Mouse (Mus musculus) CH12.LX (cell line): Measurements from ENCODE around the gene Il16. TPM values are rescaled to one million over a fixed set of nuclear protein-coding genes. Genes with fewer than 3 reads are reported as not detected.

Experiments
- DNase-seq: peaks from one replicate; pipeline ENCODE4 v3.0.0-alpha.2; 2013; ENCODE audit errors: extremely low read depth
- H3K27ac ChIP-seq: 2 replicates; pipeline ENCODE4 v1.5.1; 2012; ENCODE audit warnings: low read depth, mild to moderate bottlenecking, control low read depth, moderate library complexity; ENCODE audit not compliant: insufficient read depth
- H3K27me3 ChIP-seq: replicated peaks from 2 replicates; pipeline ENCODE3; 2012; ENCODE audit warnings: inconsistent platforms
- H3K36me3 ChIP-seq, 2 experiments: replicated peaks in 1 of 2; 2 replicates each; pipeline versions ENCODE3 to v1.6.1; 2012; ENCODE audit warnings: inconsistent platforms in 1 of 2, low read length in 1 of 2, mild to moderate bottlenecking in 1 of 2, mixed read lengths in 1 of 2, moderate library complexity in 1 of 2; ENCODE audit not compliant: control insufficient read depth in 1 of 2, insufficient read depth in 1 of 2
- H3K4me1 ChIP-seq, 2 experiments: 2 replicates each; pipeline ENCODE4 v1.6.1; 2012; ENCODE audit warnings: inconsistent platforms in 1 of 2, moderate library complexity in 1 of 2; ENCODE audit not compliant: insufficient read depth in 2 of 2, control insufficient read depth in 1 of 2
- H3K4me2 ChIP-seq: 2 replicates; pipeline ENCODE4 v1.6.1; 2012; ENCODE audit warnings: low read depth, mild to moderate bottlenecking, control low read depth; ENCODE audit not compliant: poor library complexity, insufficient read depth, severe bottlenecking
- H3K4me3 ChIP-seq, 3 experiments: fragments of 150-350 bp in 1 of 3; sonication (generic) in 1 of 3; replicated peaks in 1 of 3; 2 replicates each; pipeline versions ENCODE3 to v1.5.1; 2011 to 2012; ENCODE audit warnings: low read depth in 2 of 3, low read length in 2 of 3, mild to moderate bottlenecking in 2 of 3, moderate library complexity in 2 of 3, control low read depth in 1 of 3, improper control_type of control experiment in 1 of 3, inconsistent platforms in 1 of 3, mixed read lengths in 1 of 3; ENCODE audit not compliant: poor library complexity in 1 of 3
- H3K79me2 ChIP-seq: replicated peaks from 2 replicates; pipeline ENCODE4 v1.6.1; 2012; ENCODE audit warnings: mild to moderate bottlenecking, moderate library complexity; ENCODE audit not compliant: control insufficient read depth, poor library complexity, insufficient read depth, severe bottlenecking; ENCODE audit errors: extremely low read depth
- H3K9ac ChIP-seq: 2 replicates; pipeline ENCODE4 v1.6.1; 2012; ENCODE audit warnings: low read depth, mild to moderate bottlenecking, control low read depth, moderate library complexity; ENCODE audit not compliant: insufficient read depth
- H3K9me3 ChIP-seq: replicated peaks from 2 replicates; pipeline ENCODE3; 2012; ENCODE audit warnings: low read length, inconsistent platforms, mixed read lengths
- BHLHE40 ChIP-seq: IDR thresholded peaks from 2 replicates; pipeline ENCODE4 v1.6.1; 2011; ENCODE audit warnings: mild to moderate bottlenecking, low read depth, low read length, improper control_type of control experiment
- CHD2 ChIP-seq: IDR thresholded peaks from 2 replicates; pipeline ENCODE4 v1.6.1; 2011; ENCODE audit warnings: low read length, improper control_type of control experiment
- E2F4 ChIP-seq: IDR thresholded peaks from 2 replicates; pipeline ENCODE4 v1.6.1; 2011; ENCODE audit warnings: low read depth, low read length, improper control_type of control experiment; ENCODE audit not compliant: insufficient replicate concordance
- ELF1 ChIP-seq: IDR thresholded peaks from 2 replicates; pipeline ENCODE4 v1.6.1; 2014; ENCODE audit warnings: low read depth, mild to moderate bottlenecking, inconsistent platforms, low read length, improper control_type of control experiment
- EP300 ChIP-seq: IDR thresholded peaks from 2 replicates; pipeline ENCODE4 v1.6.1; 2011; ENCODE audit warnings: low read length, improper control_type of control experiment
- GABPA ChIP-seq: IDR thresholded peaks from 2 replicates; pipeline ENCODE4 v1.6.1; 2012; ENCODE audit warnings: low read depth, low read length, improper control_type of control experiment, inconsistent platforms; ENCODE audit not compliant: insufficient replicate concordance
- JUN ChIP-seq: IDR thresholded peaks from 2 replicates; pipeline ENCODE4 v1.6.1; 2011; ENCODE audit warnings: low read depth, mild to moderate bottlenecking, low read length, improper control_type of control experiment, moderate library complexity; ENCODE audit not compliant: insufficient read depth
- MAX ChIP-seq: IDR thresholded peaks from 2 replicates; pipeline ENCODE4 v1.6.1; 2011; ENCODE audit warnings: low read length, improper control_type of control experiment
- MAZ ChIP-seq: IDR thresholded peaks from 2 replicates; pipeline ENCODE4 v1.6.1; 2012; ENCODE audit warnings: low read depth, mild to moderate bottlenecking, inconsistent platforms, low read length, improper control_type of control experiment, moderate library complexity
- MXI1 ChIP-seq: IDR thresholded peaks from 2 replicates; pipeline ENCODE4 v1.6.1; 2011; ENCODE audit warnings: mild to moderate bottlenecking, low read depth, low read length, improper control_type of control experiment
- MYC ChIP-seq: IDR thresholded peaks from 2 replicates; pipeline ENCODE4 v1.6.1; 2011; ENCODE audit warnings: low read depth, mild to moderate bottlenecking, improper control_type of control experiment, low read length
- NRF1 ChIP-seq: IDR thresholded peaks from 2 replicates; pipeline ENCODE4 v1.6.1; 2014; ENCODE audit warnings: low read depth, mild to moderate bottlenecking, inconsistent platforms, low read length, improper control_type of control experiment, moderate library complexity
- RAD21 ChIP-seq: IDR thresholded peaks from 2 replicates; pipeline ENCODE4 v1.6.1; 2011; ENCODE audit warnings: low read depth, mild to moderate bottlenecking, low read length, improper control_type of control experiment, moderate library complexity
- RCOR1 ChIP-seq: conservative IDR thresholded peaks from 2 replicates; pipeline ENCODE4 v1.6.1; 2012; ENCODE audit warnings: low read depth, mild to moderate bottlenecking, inconsistent platforms, low read length, improper control_type of control experiment
- SMC3 ChIP-seq: IDR thresholded peaks from 2 replicates; pipeline ENCODE4 v1.6.1; 2011; ENCODE audit warnings: low read depth, low read length, improper control_type of control experiment
- TBP ChIP-seq: conservative IDR thresholded peaks from 2 replicates; pipeline ENCODE4 v1.6.1; 2011; ENCODE audit warnings: low read depth, low read length, improper control_type of control experiment
- TCF12 ChIP-seq: IDR thresholded peaks from 2 replicates; pipeline ENCODE4 v1.6.1; 2014; ENCODE audit warnings: low read depth, mild to moderate bottlenecking, inconsistent platforms, low read length, improper control_type of control experiment
- USF1 ChIP-seq: IDR thresholded peaks from 2 replicates; pipeline ENCODE4 v1.6.1; 2014; ENCODE audit warnings: low read depth, mild to moderate bottlenecking, inconsistent platforms, low read length, improper control_type of control experiment
- USF2 ChIP-seq: conservative IDR thresholded peaks from 2 replicates; pipeline ENCODE4 v1.6.1; 2011; ENCODE audit warnings: low read depth, low read length, improper control_type of control experiment
- ZC3H11A ChIP-seq: IDR thresholded peaks from 2 replicates; pipeline ENCODE4 v1.6.1; 2012; ENCODE audit warnings: low read depth, mild to moderate bottlenecking, inconsistent platforms, low read length, improper control_type of control experiment
- ZKSCAN1 ChIP-seq: IDR thresholded peaks from 2 replicates; pipeline ENCODE4 v1.6.1; 2012; ENCODE audit warnings: low read depth, inconsistent platforms, low read length, improper control_type of control experiment, borderline replicate concordance
- ZMIZ1 ChIP-seq: IDR thresholded peaks from 2 replicates; pipeline ENCODE4 v1.6.1; 2012; ENCODE audit warnings: low read depth, mild to moderate bottlenecking, inconsistent platforms, low read length, improper control_type of control experiment
- ZNF384 ChIP-seq: IDR thresholded peaks from 2 replicates; pipeline ENCODE4 v1.6.1; 2012; ENCODE audit warnings: low read depth, low read length, improper control_type of control experiment, inconsistent platforms
- dilution Hi-C: fragments of 300-500 bp; cut with MboI; formaldehyde crosslinking; loops from 2 replicates; pipeline ENCODE4 v1.14.3; 2020; ENCODE audit warnings: low sequenced_read_pairs; ENCODE audit not compliant: extremely low pct_unique_long_range_greater_than_20kb, extremely low pct_ligation_motif_present
- in situ Hi-C: fragments of 300-500 bp; cut with MboI; formaldehyde crosslinking; loops from 3 replicates; pipeline ENCODE4 v1.14.3; 2019; ENCODE audit warnings: low sequenced_read_pairs, low pct_ligation_motif_present, low pct_unique_long_range_greater_than_20kb, mixed read lengths
- polyA plus RNA-seq: library from polyadenylated mRNA; unstranded; fragments of >175 nt; gene quantifications from 2 replicates; pipeline ENCODE4 v1.2.1, GENCODE M21; 2012; ENCODE audit warnings: low read depth; ENCODE audit not compliant: insufficient read length
- total RNA-seq, 2 experiments: library from RNA; depleted of rRNA; stranded (reverse); fragments of 300-350 nt in 1 of 2; fragments of >200 nt in 1 of 2; gene quantifications; 2 replicates each; pipeline ENCODE4 v1.2.3; 2012 to 2014

Il16 gene
- total and polyA plus RNA-seq, 3 experiments, result 39.8 to 62.1 (median 55.5) TPM

GRCm38 (mm10) chr7:83723954-83724353 is 21.6 kb downstream of the Il16 start:
- peaks cover 2 to 9% of the 10 kb centered on the region in 2 experiments for H3K4me1 ChIP-seq
- no peaks in the 10 kb centered on the region for H3K79me2 ChIP-seq
- no peak overlapping the region for H3K4me3 ChIP-seq
- H3K9ac ChIP-seq, result no peak overlapping the region
- DNase-seq, result no peak
- no peak overlapping the region for H3K4me2 ChIP-seq
- H3K9me3 ChIP-seq, result no peaks in the 10 kb centered on the region
- in situ Hi-C loops, result no loop called here
- no peak overlapping the region for H3K27ac ChIP-seq
- dilution Hi-C loops, result no loop called here
- TF ChIP-seq TCF12 (no peak), ZC3H11A (no peak), NRF1 (no peak), TBP (no peak), SMC3 (no peak), BHLHE40 (no peak), ELF1 (no peak), ZKSCAN1 (no peak), ZNF384 (no peak), E2F4 (no peak), MAX (no peak), CHD2 (no peak), MXI1 (no peak), USF2 (no peak), MAZ (no peak)
- TF ChIP-seq, all 38 proteins: peak for 0
- H3K36me3 ChIP-seq, result no peaks in the 10 kb centered on the region
- H3K27me3 ChIP-seq, result no peaks in the 10 kb centered on the region

GRCm38 (mm10) chr7:83723221-83723620 is 22.3 kb downstream of the Il16 start:
- in situ Hi-C loops, result no loop called here
- Histone ChIP-seq H3K27ac (no peak overlapping the region), H3K4me2 (no peak overlapping the region), H3K79me2 (no peaks in the 10 kb centered on the region), H3K36me3 (no peaks in the 10 kb centered on the region), H3K9me3 (no peaks in the 10 kb centered on the region)
- no peak for DNase-seq
- TF ChIP-seq JUN, result no peak
- TF ChIP-seq RAD21, result no peak
- no peak for TF ChIP-seq MAX
- TF ChIP-seq RCOR1, result no peak
- no peak for TF ChIP-seq SMC3
- TF ChIP-seq TBP, result no peak
- no peak for TF ChIP-seq NRF1
- TF ChIP-seq ZMIZ1, result no peak
- no peak for TF ChIP-seq ELF1
- no peak for TF ChIP-seq USF1
- TF ChIP-seq GABPA, result no peak
- TF ChIP-seq MYC, result no peak
- TF ChIP-seq EP300, result no peak
- TF ChIP-seq MXI1, result no peak
- TF ChIP-seq, all 38 proteins: peak for 0
- no peak overlapping the region for H3K4me3 ChIP-seq
- peaks cover 2 to 9% of the 10 kb centered on the region in 2 experiments for H3K4me1 ChIP-seq
- dilution Hi-C loops, result no loop called here
- no peak overlapping the region for H3K9ac ChIP-seq
- no peaks in the 10 kb centered on the region for H3K27me3 ChIP-seq
